Mouse (Mus musculus): ENCODE measurements around the gene Manf.

DNA sequence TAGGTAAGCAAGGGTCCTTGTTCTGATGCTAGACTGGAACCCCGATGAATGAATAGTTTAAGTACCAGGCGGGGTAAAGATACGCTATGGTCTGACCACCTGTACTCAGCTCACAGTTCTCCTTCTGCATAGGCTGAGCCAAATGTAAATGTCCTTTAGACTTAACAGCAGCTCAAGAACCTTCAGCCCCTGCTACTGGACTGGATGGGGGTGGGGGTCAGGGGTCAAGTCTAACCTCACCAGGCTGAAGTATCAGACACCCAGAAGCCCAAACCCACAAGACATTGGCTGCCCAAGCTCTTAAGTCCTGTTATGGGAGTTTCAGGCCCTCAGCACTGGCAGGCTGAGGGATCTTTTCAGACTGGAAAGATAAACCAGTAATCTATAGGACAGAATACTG is 3.4 kb downstream of the Manf start:
- TF ChIP-seq CTCF (IDR thresholded peaks at IDR 0.05; ENCODE audit: borderline replicate concordance, extremely low read depth, insufficient read depth, insufficient read length), result no peak
- TF ChIP-seq POLR2A (IDR thresholded peaks at IDR 0.05; ENCODE audit: borderline replicate concordance, extremely low read depth, insufficient read depth, insufficient read length, poor library complexity, severe bottlenecking), result no peak
